Mouse (Mus musculus): ENCODE measurements around the gene Spata5. TPM values are rescaled to one million over a fixed set of nuclear protein-coding genes. Genes with fewer than 3 reads are reported as not detected.
"Not testable (repeated sequence)": the region's sequence is repeated elsewhere in the genome, so short reads cannot be mapped to it uniquely, and the experiment has no call there.

Gene Spata5
- total and polyA plus RNA-seq, 3 experiments = 35.0 to 52.9 (median 49.7) TPM

DNA sequence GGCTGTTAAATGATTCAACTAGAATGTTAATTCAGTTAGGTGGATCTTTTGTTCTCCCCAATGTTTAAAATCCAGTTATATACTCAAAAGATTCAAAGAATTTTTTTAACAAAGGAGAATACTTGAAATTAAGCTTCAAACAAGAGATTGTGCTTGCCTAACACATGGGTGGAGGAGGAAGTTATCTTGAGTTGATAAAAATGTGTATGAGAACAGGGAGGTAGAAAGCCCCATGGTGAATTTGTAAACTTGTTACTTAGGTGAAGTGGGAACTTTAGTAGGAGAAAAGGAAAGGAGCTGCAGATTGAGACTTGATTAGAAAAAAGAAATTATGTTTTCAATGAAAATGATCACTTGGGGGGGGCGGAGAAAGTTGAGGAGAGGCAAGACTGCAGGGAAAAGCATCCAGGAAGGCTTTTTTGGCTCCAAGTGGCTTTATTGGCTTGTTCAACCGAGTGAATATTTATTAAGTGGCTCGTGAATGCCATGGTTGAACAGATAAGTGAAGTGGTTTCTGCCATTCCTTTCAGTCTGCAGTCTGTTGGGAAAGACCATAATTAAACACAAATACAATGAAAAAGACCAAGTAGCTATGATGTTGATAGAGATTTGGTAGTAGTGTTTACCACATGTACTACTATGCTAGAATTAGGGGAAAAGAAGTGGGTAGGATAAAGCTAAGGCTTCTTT is 100.8 kb downstream of the Spata5 start:
- dilution Hi-C loops (cut with MboI; ENCODE audit: extremely low pct_ligation_motif_present, extremely low pct_unique_long_range_greater_than_20kb, low sequenced_read_pairs) (no loop called here), in situ Hi-C loops (cut with MboI; ENCODE audit: low pct_ligation_motif_present, low pct_unique_long_range_greater_than_20kb, low sequenced_read_pairs) (no loop called here)
- H3K9ac ChIP-seq (ENCODE audit: insufficient read depth, low read depth) = no peak overlapping the region
- peaks cover 0 to 24% of the 10 kb centered on the region in 2 experiments for H3K36me3 ChIP-seq (replicated peaks in 1 of 2; ENCODE audit: control insufficient read depth in 1 of 2, insufficient read depth in 1 of 2, low read length in 1 of 2)
- no peaks in the 10 kb centered on the region for H3K4me1 ChIP-seq (ENCODE audit: control insufficient read depth in 1 of 2, insufficient read depth in 2 of 2)
- DNase-seq (ENCODE audit: extremely low read depth) = no peak
- H3K4me3 ChIP-seq (replicated peaks in 1 of 3; ENCODE audit: low read depth in 2 of 3, low read length in 2 of 3, poor library complexity in 1 of 3) = no peak overlapping the region
- H3K9me3 ChIP-seq (replicated peaks; ENCODE audit: low read length) = no peaks in the 10 kb centered on the region
- H3K27ac ChIP-seq (ENCODE audit: insufficient read depth, low read depth) = no peak overlapping the region
- no peak overlapping the region for H3K4me2 ChIP-seq (ENCODE audit: insufficient read depth, low read depth, poor library complexity, severe bottlenecking)
- TF ChIP-seq ZNF384 (IDR thresholded peaks at IDR 0.05; ENCODE audit: low read depth, low read length) (no peak), ZKSCAN1 (IDR thresholded peaks at IDR 0.05; ENCODE audit: borderline replicate concordance, low read depth, low read length) (no peak), UBTF (IDR thresholded peaks at IDR 0.05; ENCODE audit: low read depth, low read length) (no peak), KAT2A (IDR thresholded peaks at IDR 0.05; ENCODE audit: insufficient replicate concordance, low read length) (no peak), MXI1 (IDR thresholded peaks at IDR 0.05; ENCODE audit: low read depth, low read length) (no peak), PAX5 (IDR thresholded peaks at IDR 0.05; ENCODE audit: low read length) (no peak)
- H3K79me2 ChIP-seq (replicated peaks; ENCODE audit: control insufficient read depth, extremely low read depth, insufficient read depth, poor library complexity, severe bottlenecking) = no peaks in the 10 kb centered on the region
- H3K27me3 ChIP-seq (replicated peaks) = no peaks in the 10 kb centered on the region

DNA sequence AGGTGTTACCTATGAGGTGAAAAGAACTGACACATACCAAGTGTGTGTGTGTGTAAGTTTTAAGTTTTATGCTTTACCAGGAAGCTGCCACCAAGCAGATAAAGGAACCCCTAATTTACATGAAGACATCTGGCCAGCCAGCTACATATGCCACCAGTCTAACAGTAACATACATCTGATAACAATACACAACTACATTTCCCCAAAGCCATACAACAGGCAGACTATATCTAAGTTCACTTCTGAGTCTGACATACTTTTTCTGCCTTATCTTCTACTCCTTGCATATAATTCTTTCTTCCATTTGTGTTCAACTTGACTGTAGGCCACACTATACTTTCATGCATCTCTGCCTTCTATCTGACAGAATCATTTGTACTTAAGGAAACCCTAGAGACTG is 112.4 kb downstream of the Spata5 start:
- TF ChIP-seq POLR2A (IDR thresholded peaks at IDR 0.05; ENCODE audit: low read depth, low read length) (no peak), SMC3 (IDR thresholded peaks at IDR 0.05; ENCODE audit: low read depth, low read length) (no peak), UBTF (IDR thresholded peaks at IDR 0.05; ENCODE audit: low read depth, low read length) (no peak), NELFE (IDR thresholded peaks at IDR 0.05; ENCODE audit: low read depth, low read length) (no peak), MEF2A (IDR thresholded peaks at IDR 0.05; ENCODE audit: borderline replicate concordance, low read depth, low read length) (no peak), ZC3H11A (IDR thresholded peaks at IDR 0.05; ENCODE audit: low read depth, low read length) (no peak), E2F4 (IDR thresholded peaks at IDR 0.05; ENCODE audit: insufficient replicate concordance, low read depth, low read length) (no peak), MXI1 (IDR thresholded peaks at IDR 0.05; ENCODE audit: low read depth, low read length) (no peak), IRF4 (IDR thresholded peaks at IDR 0.05; ENCODE audit: low read depth, low read length) (no peak), CHD2 (IDR thresholded peaks at IDR 0.05; ENCODE audit: low read length) (no peak), ZKSCAN1 (IDR thresholded peaks at IDR 0.05; ENCODE audit: borderline replicate concordance, low read depth, low read length) (no peak), ELF1 (IDR thresholded peaks at IDR 0.05; ENCODE audit: low read depth, low read length) (no peak)
- H3K9me3 ChIP-seq (replicated peaks; ENCODE audit: low read length) = no peaks in the 10 kb centered on the region
- dilution Hi-C loops (cut with MboI; ENCODE audit: extremely low pct_ligation_motif_present, extremely low pct_unique_long_range_greater_than_20kb, low sequenced_read_pairs) (no loop called here), in situ Hi-C loops (cut with MboI; ENCODE audit: low pct_ligation_motif_present, low pct_unique_long_range_greater_than_20kb, low sequenced_read_pairs) (no loop called here)
- H3K27me3 ChIP-seq (replicated peaks) = no peaks in the 10 kb centered on the region
- no peak overlapping the region for H3K4me3 ChIP-seq (replicated peaks in 1 of 3; ENCODE audit: low read depth in 2 of 3, low read length in 2 of 3, poor library complexity in 1 of 3)
- peaks cover 4 to 23% of the 10 kb centered on the region in 2 experiments for H3K36me3 ChIP-seq (replicated peaks in 1 of 2; ENCODE audit: control insufficient read depth in 1 of 2, insufficient read depth in 1 of 2, low read length in 1 of 2)
- no peak overlapping the region for H3K27ac ChIP-seq (ENCODE audit: insufficient read depth, low read depth)
- no peak for DNase-seq (ENCODE audit: extremely low read depth)
- no peak overlapping the region for H3K4me2 ChIP-seq (ENCODE audit: insufficient read depth, low read depth, poor library complexity, severe bottlenecking)
- no peaks in the 10 kb centered on the region for H3K79me2 ChIP-seq (replicated peaks; ENCODE audit: control insufficient read depth, extremely low read depth, insufficient read depth, poor library complexity, severe bottlenecking)
- no peak overlapping the region for H3K9ac ChIP-seq (ENCODE audit: insufficient read depth, low read depth)
- H3K4me1 ChIP-seq (ENCODE audit: control insufficient read depth in 1 of 2, insufficient read depth in 2 of 2) = peaks cover 0 to 23% of the 10 kb centered on the region in 2 experiments; a peak in 2 of 4 replicates

DNA sequence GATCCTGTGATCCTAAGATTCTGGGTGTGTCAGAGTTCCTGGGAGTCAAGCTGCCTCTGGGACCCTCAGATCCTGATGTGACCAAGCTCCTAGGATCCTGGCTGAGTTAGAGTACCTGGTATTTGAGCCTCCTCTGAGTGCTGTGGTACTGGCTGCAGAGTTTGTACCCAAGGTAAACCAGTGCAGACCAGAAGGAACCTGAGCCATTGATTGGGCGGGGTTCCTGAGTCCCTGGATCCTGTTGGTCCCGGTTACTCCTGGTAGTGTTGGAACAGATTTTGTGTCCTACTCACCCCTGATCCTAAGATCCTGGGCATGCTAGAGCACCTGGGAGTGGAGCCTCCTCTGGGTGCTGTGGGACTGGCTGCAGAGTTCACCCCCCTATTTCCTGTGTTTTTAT is 121.0 kb downstream of the Spata5 start:
- H3K9ac ChIP-seq (ENCODE audit: insufficient read depth, low read depth); H3K27me3 ChIP-seq (replicated peaks); H3K4me3 ChIP-seq (replicated peaks in 1 of 3; ENCODE audit: low read depth in 2 of 3, low read length in 2 of 3, poor library complexity in 1 of 3); H3K79me2 ChIP-seq (replicated peaks; ENCODE audit: control insufficient read depth, extremely low read depth, insufficient read depth, poor library complexity, severe bottlenecking); DNase-seq (ENCODE audit: extremely low read depth); H3K9me3 ChIP-seq (replicated peaks; ENCODE audit: low read length); H3K4me2 ChIP-seq (ENCODE audit: insufficient read depth, low read depth, poor library complexity, severe bottlenecking); H3K4me1 ChIP-seq (ENCODE audit: control insufficient read depth in 1 of 2, insufficient read depth in 2 of 2); dilution Hi-C loops (cut with MboI; ENCODE audit: extremely low pct_ligation_motif_present, extremely low pct_unique_long_range_greater_than_20kb, low sequenced_read_pairs); in situ Hi-C loops (cut with MboI; ENCODE audit: low pct_ligation_motif_present, low pct_unique_long_range_greater_than_20kb, low sequenced_read_pairs); H3K27ac ChIP-seq (ENCODE audit: insufficient read depth, low read depth): not testable (repeated sequence)
- H3K36me3 ChIP-seq (replicated peaks in 1 of 2; ENCODE audit: control insufficient read depth in 1 of 2, insufficient read depth in 1 of 2, low read length in 1 of 2) = peaks cover 0 to 15% of the 10 kb centered on the region in 2 experiments
